Mouse (Mus musculus) adrenal gland, adult 8-10 months (tissue): ENCODE data around the gene Rbms2. TPM values are rescaled to one million over a fixed set of nuclear protein-coding genes. Genes with fewer than 3 reads are reported as not detected.
"Not testable (repeated sequence)": the region's sequence is repeated elsewhere in the genome, so short reads cannot be mapped to it uniquely, and the experiment has no call there.

Experiments used
- DNase-seq: peaks from one replicate; pipeline ENCODE4 v3.0.0; 2022
- total RNA-seq, 4 experiments: library from RNA; stranded (reverse); gene quantifications; 2 replicates each; pipeline ENCODE4 v1.2.4; 2022

Gene Rbms2
- total RNA-seq, 4 experiments from 2014 or later, result 83.6 to 110 (median 99.3) TPM

GRCm38 (mm10) chr10:128192030-128192766 lies 12.1 kb upstream of the Rbms2 start:
- DNase-seq, result not testable (repeated sequence)

DNA sequence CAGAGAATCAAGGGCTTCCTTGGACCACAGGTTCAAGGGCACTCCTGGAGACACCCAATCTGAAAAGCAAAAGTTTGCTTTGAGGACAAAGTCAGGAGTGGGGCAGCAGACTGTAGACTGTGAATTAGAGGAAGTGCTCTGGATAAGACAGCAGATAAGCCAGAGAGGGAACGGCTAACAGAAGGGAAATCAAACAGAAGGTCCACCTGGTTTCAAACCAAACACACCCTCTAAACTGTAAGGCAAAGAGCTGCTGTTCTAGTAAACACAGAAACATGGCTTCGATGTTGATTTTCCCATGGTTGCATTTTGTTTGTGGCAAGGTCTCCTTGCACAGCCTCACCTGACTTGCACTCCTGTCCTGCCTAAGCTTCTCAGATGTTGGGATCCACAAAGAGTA lies 11.4 kb upstream of the Rbms2 start:
- no peak for DNase-seq

- DNase-seq, result peak; percentile 55
Measured at GRCm38 (mm10) chr10:128188242-128188877, 8.3 kb upstream of the Rbms2 start.

DNA sequence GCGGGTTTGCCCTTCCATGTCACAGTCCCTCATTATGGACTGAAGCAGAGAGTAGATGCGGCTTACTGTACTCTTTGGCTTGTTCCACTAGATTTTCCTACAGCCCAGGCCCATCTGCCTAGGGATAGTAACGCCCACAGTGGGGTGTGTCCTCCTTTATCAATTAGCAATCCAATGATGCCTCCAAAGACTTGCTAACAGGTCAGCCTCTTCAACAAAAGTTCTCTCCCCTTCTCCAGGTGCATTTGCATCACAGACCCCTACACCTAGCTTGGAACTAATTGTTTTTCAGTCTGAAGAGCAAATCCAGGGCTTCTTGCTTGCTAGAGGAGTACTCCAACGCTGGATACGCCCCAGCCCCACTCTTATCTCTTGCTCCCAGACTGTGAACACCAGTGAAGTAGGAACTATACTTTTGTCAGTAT lies 7.1 kb upstream of the Rbms2 start:
- DNase-seq, result no peak

DNA sequence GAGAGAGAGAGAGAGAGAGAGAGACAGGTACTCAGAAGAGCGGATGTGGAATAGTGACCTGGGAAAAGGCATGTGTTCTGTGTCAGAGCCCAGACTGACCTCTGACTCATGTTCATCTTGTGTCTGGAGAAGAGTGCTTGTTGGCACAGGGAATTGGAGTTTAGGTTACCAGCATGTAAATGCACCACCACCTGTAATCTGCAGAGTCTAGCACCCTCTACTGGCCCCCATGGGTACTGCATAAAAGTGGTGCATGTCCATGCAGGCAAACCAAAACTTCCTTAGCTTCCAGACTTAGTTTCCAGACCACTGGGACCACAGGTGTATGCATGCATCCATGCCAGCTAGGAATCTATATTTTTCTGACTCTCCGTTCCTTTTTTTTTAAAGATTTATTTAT lies 5.9 kb upstream of the Rbms2 start:
- peak; percentile 70 for DNase-seq

GRCm38 (mm10) chr10:128185277-128185940 lies 5.3 kb upstream of the Rbms2 start:
- DNase-seq, result no peak

- no peak for DNase-seq
Measured at GRCm38 (mm10) chr10:128184296-128184695, 4.2 kb upstream of the Rbms2 start.

DNA sequence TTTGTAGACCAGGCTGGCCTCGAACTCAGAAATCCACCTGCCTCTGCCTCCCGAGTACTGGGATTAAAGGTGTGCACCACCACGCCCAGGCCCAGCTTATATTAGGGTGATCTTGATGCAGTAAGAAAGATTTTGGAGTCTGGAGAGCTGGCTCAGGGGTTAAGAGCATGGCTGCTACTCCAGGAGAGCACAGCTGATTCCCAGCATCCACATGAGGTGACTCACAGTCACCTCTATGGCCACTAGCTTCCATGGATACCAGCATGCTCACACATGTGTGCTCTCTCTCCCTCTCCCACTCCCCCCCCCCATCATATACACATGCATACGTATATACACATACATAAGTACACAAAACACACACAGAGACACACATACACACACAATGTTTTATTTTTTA lies 2.8 kb downstream of the Rbms2 start:
- no peak for DNase-seq

- DNase-seq, result peak; percentile 44
Measured at GRCm38 (mm10) chr10:128175996-128176755, 3.9 kb downstream of the Rbms2 start.

- DNase-seq, result no peak
Measured at GRCm38 (mm10) chr10:128175302-128175701, 4.8 kb downstream of the Rbms2 start.

DNA sequence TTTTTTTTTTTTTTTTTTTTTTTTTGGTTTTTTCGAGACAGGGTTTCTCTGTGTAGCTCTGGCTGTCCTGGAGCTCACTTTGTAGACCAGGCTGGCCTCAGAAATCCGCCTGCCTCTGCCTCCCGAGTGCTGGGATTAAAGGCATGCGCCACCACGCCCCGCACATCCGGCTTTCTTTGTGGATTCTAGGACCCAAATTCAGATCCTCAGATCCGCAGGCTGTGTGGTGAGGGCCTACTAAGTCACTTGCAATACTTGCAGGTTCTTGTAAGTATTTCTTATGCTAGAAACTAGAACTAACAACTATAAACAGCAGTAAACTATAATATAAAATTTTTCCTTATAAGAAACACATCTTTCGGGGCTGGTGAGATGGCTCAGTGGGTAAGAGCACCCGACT lies 8.7 kb downstream of the Rbms2 start:
- DNase-seq, result not testable (repeated sequence)

- no peak for DNase-seq
Measured at GRCm38 (mm10) chr10:128167091-128167490, 13.0 kb downstream of the Rbms2 start.

GRCm38 (mm10) chr10:128165726-128166125 lies 14.4 kb downstream of the Rbms2 start:
- DNase-seq, result not testable (repeated sequence)

DNA sequence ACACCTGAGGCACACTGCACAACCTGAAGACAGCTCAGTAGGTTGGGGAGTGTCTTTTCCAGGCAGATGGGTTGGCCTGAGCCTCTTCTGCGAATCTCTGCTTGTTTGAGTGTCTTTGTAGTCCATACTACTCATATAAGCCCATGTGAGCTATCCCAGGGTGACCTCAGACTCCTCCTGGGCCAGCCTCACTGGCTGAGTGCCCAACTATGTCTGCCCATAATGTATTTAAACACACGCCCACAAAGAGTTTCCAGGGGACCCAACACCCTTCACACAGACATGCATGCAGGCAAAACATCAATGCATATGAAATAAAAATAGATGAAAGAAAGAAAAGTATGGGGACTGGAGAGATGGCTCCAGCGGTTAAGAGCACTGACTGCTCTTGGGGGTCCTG lies 26.1 kb downstream of the Rbms2 start:
- no peak for DNase-seq

- peak; percentile 61 for DNase-seq
Measured at GRCm38 (mm10) chr10:128150941-128151340, 29.2 kb downstream of the Rbms2 start.

GRCm38 (mm10) chr10:128149592-128149991 lies 30.5 kb downstream of the Rbms2 start:
- peak; percentile 87 for DNase-seq

- DNase-seq, result no peak
Measured at GRCm38 (mm10) chr10:128148789-128149365, 31.2 kb downstream of the Rbms2 start.

- DNase-seq, result peak; percentile 45
Measured at GRCm38 (mm10) chr10:128144961-128145360, 35.1 kb downstream of the Rbms2 start.

DNA sequence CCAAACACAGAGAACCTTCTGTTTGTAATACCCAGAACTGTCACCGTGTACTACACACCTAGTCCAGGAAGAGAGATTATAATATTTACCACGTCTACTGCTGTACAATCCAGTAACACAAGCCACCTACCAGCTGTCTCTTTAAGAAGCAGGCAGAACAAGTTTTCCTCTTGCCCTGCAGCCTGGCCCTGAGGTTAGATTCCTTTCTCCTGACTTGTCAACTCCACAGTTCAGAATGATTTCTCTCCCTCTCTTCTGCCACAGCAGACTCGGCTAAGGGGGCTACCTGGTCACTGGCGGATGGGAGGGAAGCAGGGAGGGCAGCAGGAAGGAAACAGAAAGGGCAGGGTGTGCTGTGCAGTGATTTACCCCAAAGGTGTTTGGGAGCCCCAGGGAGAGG lies 36.4 kb downstream of the Rbms2 start:
- peak; percentile 38 for DNase-seq

- DNase-seq, result no peak
Measured at GRCm38 (mm10) chr10:128142165-128142564, 37.9 kb downstream of the Rbms2 start.

GRCm38 (mm10) chr10:128140236-128140952 lies 39.7 kb downstream of the Rbms2 start:
- no peak for DNase-seq

DNA sequence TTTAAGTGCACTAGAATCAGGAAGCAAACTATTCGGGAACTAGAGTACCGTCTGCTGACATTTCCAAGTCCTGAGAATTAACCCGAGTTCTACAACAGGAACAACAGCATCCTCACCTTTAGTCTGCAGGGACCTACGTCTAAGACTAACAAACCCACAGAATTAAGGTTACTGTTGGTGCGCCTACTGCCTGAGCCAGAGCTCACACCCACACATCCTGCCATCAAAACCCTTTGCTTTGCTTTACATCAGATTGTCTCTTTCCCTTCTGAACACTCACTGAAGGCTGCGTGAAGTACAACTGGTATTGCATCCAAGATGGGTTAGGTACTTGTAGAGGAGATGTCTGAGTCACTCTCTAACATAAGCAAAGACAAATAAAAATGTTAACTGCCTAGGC lies 44.7 kb downstream of the Rbms2 start:
- no peak for DNase-seq
